Mouse (Mus musculus) embryonic facial prominence, embryonic 15.5 days (tissue): ENCODE results near the gene 4930568D16Rik. TPM values are rescaled to one million over a fixed set of nuclear protein-coding genes. Genes with fewer than 3 reads are reported as not detected.

ENCODE experiments used
- ATAC-seq: fragments of 200-750 bp; cut with Nextera tagmentation; 2 replicates; pipeline ENCODE4 v1.8.0; 2017; ENCODE audit warnings: low read depth, moderate TSS enrichment; ENCODE audit not compliant: insufficient number of reproducible peaks, low FRiP score, low TSS enrichment
- H3K27ac ChIP-seq: fragments of 300-500 bp; sonication (generic); replicated peaks from 2 replicates; pipeline ENCODE4 v1.5.1; 2015; ENCODE audit warnings: mild to moderate bottlenecking, inconsistent platforms
- H3K27me3 ChIP-seq: fragments of 300-500 bp; sonication (generic); 2 replicates; pipeline ENCODE4 v1.6.1; 2015; ENCODE audit warnings: inconsistent platforms
- H3K36me3 ChIP-seq: fragments of 300-500 bp; sonication (generic); 2 replicates; pipeline ENCODE4 v1.6.1; 2015; ENCODE audit warnings: mild to moderate bottlenecking, inconsistent platforms
- H3K4me1 ChIP-seq: fragments of 300-500 bp; sonication (generic); 2 replicates; pipeline ENCODE4 v1.6.1; 2015; ENCODE audit warnings: inconsistent platforms
- H3K4me2 ChIP-seq: fragments of 300-500 bp; sonication (generic); replicated peaks from 2 replicates; pipeline ENCODE4 v1.6.1; 2015; ENCODE audit warnings: mild to moderate bottlenecking, inconsistent platforms
- H3K4me3 ChIP-seq: fragments of 300-500 bp; sonication (generic); replicated peaks from 2 replicates; pipeline ENCODE4 v1.5.1; 2015; ENCODE audit warnings: mild to moderate bottlenecking, inconsistent platforms
- H3K9ac ChIP-seq: fragments of 300-500 bp; sonication (generic); 2 replicates; pipeline ENCODE4 v1.6.1; 2015; ENCODE audit warnings: inconsistent platforms
- H3K9me3 ChIP-seq: fragments of 300-500 bp; sonication (generic); replicated peaks from 2 replicates; pipeline ENCODE4 v1.6.1; 2016; ENCODE audit warnings: inconsistent platforms
- WGBS: fragments of 180-500 bp; shearing (Covaris S2); methylation state at CpG from one replicate; pipeline ENCODE4 v1.1.7; 2015; 5-methylcytosine and 5-hydroxymethylcytosine counted together
- polyA plus RNA-seq: library from polyadenylated mRNA; unstranded; fragments of >200 nt; fragmentation: Nextera tagmentation; extraction: Ambion mirVana; gene quantifications from 2 replicates; pipeline ENCODE4 v1.2.1, GENCODE M21; 2015

The 4930568D16Rik gene
- polyA plus RNA-seq, 1 experiment from 2014 or later: not detected

GRCm38 (mm10) chr2:35402391-35402790, 34.9 kb upstream of the 4930568D16Rik start:
- WGBS: 90% methylated on average over 16 of the region's 16 CpGs
- no peak overlapping the region for H3K4me3 ChIP-seq
- H3K36me3 ChIP-seq: peaks cover 36% of the 10 kb centered on the region
- H3K9me3 ChIP-seq: no peaks in the 10 kb centered on the region
- ATAC-seq: no peak
- peaks cover 10% of the 10 kb centered on the region; the same call in 1 of the 2 replicates for H3K4me1 ChIP-seq
- H3K4me2 ChIP-seq: no peak overlapping the region
- H3K27ac ChIP-seq: no peak overlapping the region
- H3K9ac ChIP-seq: no peak overlapping the region
- no peaks in the 10 kb centered on the region for H3K27me3 ChIP-seq

DNA sequence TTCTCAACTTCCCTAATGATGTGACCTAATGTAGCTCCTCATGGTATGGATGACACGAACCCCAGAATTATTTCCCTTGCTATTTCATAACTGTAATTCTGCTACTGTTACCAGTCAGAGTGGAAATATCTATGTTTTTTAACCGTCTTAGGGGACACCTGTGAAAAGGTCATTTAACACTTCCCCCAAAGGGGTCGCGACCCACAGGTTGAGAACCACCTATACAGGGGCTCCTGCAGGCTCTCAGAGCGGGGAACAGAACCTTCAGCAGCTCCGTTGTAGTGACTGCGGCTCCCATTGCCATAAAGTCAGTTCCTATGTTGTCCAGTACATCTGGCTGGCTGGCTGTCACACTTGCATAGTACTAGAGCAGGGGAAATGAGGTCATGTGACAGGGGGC, 33.2 kb upstream of the 4930568D16Rik start:
- H3K9me3 ChIP-seq: no peaks in the 10 kb centered on the region
- H3K4me1 ChIP-seq: peaks cover 16% of the 10 kb centered on the region
- ATAC-seq: no peak
- H3K27me3 ChIP-seq: no peaks in the 10 kb centered on the region
- peaks cover 21% of the 10 kb centered on the region for H3K36me3 ChIP-seq
- no peak overlapping the region for H3K9ac ChIP-seq
- no peak overlapping the region for H3K27ac ChIP-seq
- no peak overlapping the region for H3K4me2 ChIP-seq
- 85% methylated on average over 7 of the region's 7 CpGs for WGBS
- H3K4me3 ChIP-seq: no peak overlapping the region

DNA sequence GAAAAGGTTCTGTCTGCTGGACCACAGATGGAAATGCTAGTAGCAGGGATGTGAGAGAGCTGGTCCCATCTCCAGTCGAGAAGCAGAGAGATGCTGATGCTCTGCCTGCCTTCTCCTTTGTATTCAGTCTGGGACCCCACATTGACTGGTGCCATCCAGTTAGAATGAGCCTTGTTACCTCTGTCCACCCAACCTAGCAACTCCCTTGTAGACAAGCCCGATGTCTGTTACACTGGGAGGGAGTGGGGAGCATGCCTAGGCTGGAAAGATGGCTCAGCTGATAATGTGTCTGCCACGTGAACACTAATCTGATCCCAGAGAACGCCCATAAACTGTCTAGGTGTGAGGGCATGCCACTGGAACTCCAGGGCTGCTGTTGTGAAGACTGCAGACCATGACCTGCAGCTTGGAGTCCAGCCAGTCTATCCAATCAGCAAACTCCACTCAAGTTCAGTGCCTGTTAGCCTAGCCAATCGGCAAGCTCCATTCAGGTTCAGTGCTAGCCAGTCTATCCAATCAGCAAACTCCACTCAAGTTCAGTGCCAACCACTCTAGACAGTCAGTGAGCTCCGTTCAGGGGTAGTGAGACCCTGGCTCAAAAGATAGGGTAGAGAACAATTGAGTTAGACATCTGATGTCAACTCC, 30.8 kb upstream of the 4930568D16Rik start:
- 73% methylated on average over 6 of the region's 6 CpGs for WGBS
- no peaks in the 10 kb centered on the region for H3K27me3 ChIP-seq

DNA sequence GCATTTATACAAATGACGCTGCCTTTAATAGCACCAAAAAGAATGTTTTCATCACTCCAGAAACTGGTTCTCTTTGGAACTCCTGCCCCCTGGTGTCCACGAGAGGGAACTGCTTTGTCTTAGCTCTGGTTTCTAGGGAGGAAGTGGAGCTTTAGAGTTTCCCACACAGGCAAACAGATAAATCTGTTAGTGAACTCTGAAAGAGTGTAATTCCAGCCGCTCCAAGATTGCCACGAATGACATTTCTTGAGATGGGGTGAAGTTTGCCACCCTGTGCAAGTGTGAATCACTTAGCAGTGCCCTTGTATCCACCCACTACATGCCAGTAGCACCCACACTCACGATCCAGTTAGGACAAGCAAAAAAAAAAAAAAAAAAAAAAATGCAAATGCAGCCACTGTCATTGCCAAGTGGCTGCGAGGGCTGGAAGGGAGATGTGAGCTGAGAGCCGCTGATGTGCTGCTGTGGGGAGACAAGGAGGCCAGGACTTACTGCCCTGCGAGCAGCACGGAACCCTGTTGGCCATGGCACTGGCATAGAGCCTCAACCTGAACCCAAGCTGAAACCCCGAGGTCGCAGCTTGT, 30.2 kb upstream of the 4930568D16Rik start:
- WGBS: 46% methylated on average over 11 of the region's 11 CpGs
- no peak overlapping the region for H3K9ac ChIP-seq
- no peaks in the 10 kb centered on the region for H3K27me3 ChIP-seq
- H3K4me1 ChIP-seq: peaks cover 16% of the 10 kb centered on the region
- no peak overlapping the region for H3K4me2 ChIP-seq
- no peaks in the 10 kb centered on the region for H3K9me3 ChIP-seq
- no peak overlapping the region for H3K4me3 ChIP-seq
- no peak for ATAC-seq
- H3K27ac ChIP-seq: no peak overlapping the region
- peaks cover 19% of the 10 kb centered on the region for H3K36me3 ChIP-seq

More for the DNA sequence above, 30.8 kb upstream of the 4930568D16Rik start:
- ATAC-seq: no peak
- H3K9me3 ChIP-seq: no peaks in the 10 kb centered on the region
- peaks cover 16% of the 10 kb centered on the region for H3K4me1 ChIP-seq
- peaks cover 19% of the 10 kb centered on the region for H3K36me3 ChIP-seq
- no peak overlapping the region for H3K4me3 ChIP-seq
- no peak overlapping the region for H3K27ac ChIP-seq
- no peak overlapping the region for H3K9ac ChIP-seq
- H3K4me2 ChIP-seq: no peak overlapping the region

DNA sequence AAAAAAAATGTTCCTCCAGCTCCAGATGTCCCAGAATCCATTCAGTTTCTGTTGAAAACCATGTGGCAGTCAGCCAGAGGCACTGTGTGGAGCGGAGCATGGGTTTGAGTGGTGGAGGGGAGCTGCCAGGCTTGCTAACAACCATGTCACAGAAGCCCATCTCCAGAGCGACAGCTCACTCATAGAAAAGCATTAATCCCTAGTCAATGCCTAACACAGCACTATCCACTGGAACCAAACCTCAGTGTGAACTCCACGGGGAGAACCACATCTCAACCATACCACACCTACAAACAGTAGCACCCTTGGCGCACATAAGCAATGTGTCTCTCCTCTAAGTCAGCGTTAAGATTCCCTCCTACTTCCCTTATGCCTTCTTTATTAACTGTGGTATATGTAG, 29.6 kb upstream of the 4930568D16Rik start, which contains the start of gene 4930402F06Rik:
TSS of gene 4930402F06Rik (minus strand) at position 80 of the 400 bp plus-strand sequence.
- 54% methylated on average over 5 of the region's 5 CpGs for WGBS

GRCm38 (mm10) chr2:35385441-35385871, 17.9 kb upstream of the 4930568D16Rik start:
- Histone ChIP-seq H3K9ac (no peak overlapping the region), H3K4me3 (no peak overlapping the region), H3K4me2 (no peak overlapping the region), H3K27ac (no peak overlapping the region), H3K36me3 (no peaks in the 10 kb centered on the region), H3K4me1 (no peaks in the 10 kb centered on the region), H3K27me3 (no peaks in the 10 kb centered on the region), H3K9me3 (0 out of 2 replicates have a peak, but pooled peaks cover 4% of the 10 kb centered on the region)
- WGBS: 67% methylated on average over 9 of the region's 9 CpGs
- no peak for ATAC-seq

More for the DNA sequence above, 29.6 kb upstream of the 4930568D16Rik start, which contains the start of gene 4930402F06Rik:
- peak; percentile 29; the same call in 1 of the 2 replicates for ATAC-seq
- no peak within 1 kb of the TSS for H3K27ac ChIP-seq
- H3K9me3 ChIP-seq: no peaks in the 10 kb centered on the region
- peaks cover 14% of the 10 kb centered on the region for H3K36me3 ChIP-seq
- H3K9ac ChIP-seq: no peak within 1 kb of the TSS
- no peak within 1 kb of the TSS for H3K4me3 ChIP-seq
- H3K4me2 ChIP-seq: no peak within 1 kb of the TSS
- no peaks in the 10 kb centered on the region for H3K27me3 ChIP-seq
- H3K4me1 ChIP-seq: peaks cover 16% of the 10 kb centered on the region

DNA sequence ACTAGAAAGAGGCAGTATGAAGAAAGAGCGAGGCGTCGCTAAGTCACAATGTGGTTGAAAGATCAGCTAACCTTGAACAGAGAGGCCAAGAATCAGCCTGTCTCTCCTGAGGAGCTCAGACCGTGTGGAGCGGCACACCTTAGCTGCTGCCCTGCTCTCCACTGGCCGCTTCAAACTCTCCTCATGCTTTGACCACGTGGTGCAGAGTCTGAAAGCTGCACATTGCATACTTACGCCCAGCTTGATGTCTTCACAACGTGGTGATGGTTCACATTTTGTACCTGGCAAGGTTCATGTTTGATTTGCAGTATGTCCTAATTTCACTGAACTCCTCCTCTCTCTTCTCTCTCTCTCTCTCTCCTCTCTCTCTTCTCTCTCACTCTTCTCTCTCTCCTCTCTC, 11.8 kb upstream of the 4930568D16Rik start:
- Histone ChIP-seq H3K4me2 (no peak overlapping the region), H3K27me3 (no peaks in the 10 kb centered on the region), H3K4me1 (no peaks in the 10 kb centered on the region), H3K9me3 (no peaks in the 10 kb centered on the region), H3K9ac (no peak overlapping the region), H3K36me3 (no peaks in the 10 kb centered on the region), H3K4me3 (no peak overlapping the region), H3K27ac (no peak overlapping the region)
- 70% methylated on average over 9 of the region's 9 CpGs for WGBS
- ATAC-seq: no peak

GRCm38 (mm10) chr2:35377600-35377999, 10.1 kb upstream of the 4930568D16Rik start:
- 48% methylated on average over 6 of the region's 6 CpGs for WGBS
- no peak overlapping the region for H3K27ac ChIP-seq
- H3K4me2 ChIP-seq: no peak overlapping the region
- H3K4me1 ChIP-seq: no peaks in the 10 kb centered on the region
- H3K4me3 ChIP-seq: no peak overlapping the region
- H3K9ac ChIP-seq: no peak overlapping the region
- no peak for ATAC-seq
- H3K36me3 ChIP-seq: no peaks in the 10 kb centered on the region
- no peaks in the 10 kb centered on the region for H3K9me3 ChIP-seq
- no peaks in the 10 kb centered on the region for H3K27me3 ChIP-seq

DNA sequence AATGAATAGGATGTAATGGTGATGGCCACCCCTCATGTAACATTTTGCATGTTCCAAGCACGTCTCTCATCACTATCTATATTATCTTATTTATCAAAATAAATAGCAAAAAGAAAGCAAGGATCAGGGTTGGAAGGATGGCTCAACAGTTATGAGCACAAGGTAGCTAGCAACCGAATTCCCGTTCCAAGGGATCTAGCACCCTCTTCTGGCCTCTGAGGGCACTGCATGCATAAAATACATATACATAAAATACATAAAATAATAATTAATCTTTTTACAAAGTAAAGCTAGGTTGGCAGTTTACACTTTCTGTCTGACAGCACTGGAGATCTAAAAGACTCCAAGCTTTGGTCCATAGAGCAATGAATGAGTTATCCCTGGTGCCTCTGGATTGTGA, 5.5 kb upstream of the 4930568D16Rik start:
- ATAC-seq: no peak
- Histone ChIP-seq H3K9me3 (no peaks in the 10 kb centered on the region), H3K4me3 (no peak overlapping the region), H3K4me2 (no peak overlapping the region), H3K9ac (no peak overlapping the region), H3K4me1 (no peaks in the 10 kb centered on the region), H3K36me3 (no peaks in the 10 kb centered on the region), H3K27me3 (no peaks in the 10 kb centered on the region), H3K27ac (no peak overlapping the region)
- 13% methylated on average over 3 of the region's 3 CpGs for WGBS

- no peak for ATAC-seq
- H3K9ac ChIP-seq: no peak overlapping the region
- no peaks in the 10 kb centered on the region for H3K4me1 ChIP-seq
- no peaks in the 10 kb centered on the region for H3K9me3 ChIP-seq
- no peaks in the 10 kb centered on the region for H3K36me3 ChIP-seq
- H3K4me3 ChIP-seq: no peak overlapping the region
- no peaks in the 10 kb centered on the region for H3K27me3 ChIP-seq
- no peak overlapping the region for H3K27ac ChIP-seq
- H3K4me2 ChIP-seq: no peak overlapping the region
These were observed 3.2 kb upstream of the 4930568D16Rik start for GRCm38 (mm10) chr2:35370686-35371085.

GRCm38 (mm10) chr2:35349184-35349583, 18.3 kb downstream of the 4930568D16Rik start:
- 49% methylated on average over 5 of the region's 5 CpGs for whole genome bisulfite sequencing
- Histone ChIP-seq H3K4me2 (no peak overlapping the region), H3K9ac (no peak overlapping the region), H3K4me3 (no peak overlapping the region), H3K27me3 (no peaks in the 10 kb centered on the region), H3K9me3 (no peaks in the 10 kb centered on the region), H3K27ac (no peak overlapping the region), H3K4me1 (no peaks in the 10 kb centered on the region), H3K36me3 (no peaks in the 10 kb centered on the region)
- ATAC-seq: no peak

GRCm38 (mm10) chr2:35345984-35346383, 21.5 kb downstream of the 4930568D16Rik start:
- Histone ChIP-seq H3K9me3 (no peaks in the 10 kb centered on the region), H3K4me3 (no peak overlapping the region), H3K36me3 (no peaks in the 10 kb centered on the region), H3K27ac (no peak overlapping the region), H3K4me1 (no peaks in the 10 kb centered on the region), H3K9ac (no peak overlapping the region), H3K27me3 (no peaks in the 10 kb centered on the region), H3K4me2 (no peak overlapping the region)
- WGBS: 67% methylated on average over 2 of the region's 2 CpGs
- no peak for ATAC-seq
